Mouse (Mus musculus): Measurements from ENCODE around the gene Adam17. TPM values are rescaled to one million over a fixed set of nuclear protein-coding genes. Genes with fewer than 3 reads are reported as not detected.
"Not testable (repeated sequence)": the region's sequence is repeated elsewhere in the genome, so short reads cannot be mapped to it uniquely, and the experiment has no call there.

The Adam17 gene
- polyA plus RNA-seq, 1 experiment from 2014 or later, result 22.4 TPM

GRCm38 (mm10) chr12:21402771-21403170 lies 29.3 kb upstream of the Adam17 start:
- ATAC-seq (ENCODE audit: low FRiP score, low TSS enrichment) (no peak), DNase-seq (no peak)
- Histone ChIP-seq H3K9ac (replicated peaks; ENCODE audit: low read length) (no peak overlapping the region), H3K4me1 (ENCODE audit: control insufficient read depth, insufficient read depth, low read length) (no peaks in the 10 kb centered on the region), H3K4me2 (ENCODE audit: low read length) (no peak overlapping the region), H3K27me3 (ENCODE audit: control insufficient read depth, insufficient read depth, low read length) (no peaks in the 10 kb centered on the region), H3K36me3 (ENCODE audit: control insufficient read depth, insufficient read depth, low read length) (peaks cover 36% of the 10 kb centered on the region), H3K27ac (replicated peaks; ENCODE audit: low read depth, low read length) (no peak overlapping the region), H3K9me3 (ENCODE audit: control insufficient read depth, low read length) (no peaks in the 10 kb centered on the region; the same call in 1 of the 2 replicates), H3K4me3 (replicated peaks; ENCODE audit: low read depth, low read length) (no peak overlapping the region)
- 98% methylated on average over 5 of the region's 5 CpGs for WGBS

GRCm38 (mm10) chr12:21386201-21386600 lies 12.8 kb upstream of the Adam17 start:
- no peak overlapping the region for H3K4me2 ChIP-seq (ENCODE audit: low read length)
- no peak for ATAC-seq (ENCODE audit: low FRiP score, low TSS enrichment)
- H3K27me3 ChIP-seq (ENCODE audit: control insufficient read depth, insufficient read depth, low read length), result no peaks in the 10 kb centered on the region
- H3K36me3 ChIP-seq (ENCODE audit: control insufficient read depth, insufficient read depth, low read length), result peaks cover 42% of the 10 kb centered on the region
- no peak overlapping the region for H3K9ac ChIP-seq (replicated peaks; ENCODE audit: low read length)
- no peak overlapping the region for H3K4me3 ChIP-seq (replicated peaks; ENCODE audit: low read depth, low read length)
- no peaks in the 10 kb centered on the region for H3K9me3 ChIP-seq (ENCODE audit: control insufficient read depth, low read length)
- no peaks in the 10 kb centered on the region for H3K4me1 ChIP-seq (ENCODE audit: control insufficient read depth, insufficient read depth, low read length)
- no peak for DNase-seq
- 94% methylated on average over 2 of the region's 2 CpGs for WGBS
- no peak overlapping the region for H3K27ac ChIP-seq (replicated peaks; ENCODE audit: low read depth, low read length)

- H3K4me2 ChIP-seq (ENCODE audit: low read length); DNase-seq; H3K36me3 ChIP-seq (ENCODE audit: control insufficient read depth, insufficient read depth, low read length); H3K27me3 ChIP-seq (ENCODE audit: control insufficient read depth, insufficient read depth, low read length); H3K4me3 ChIP-seq (replicated peaks; ENCODE audit: low read depth, low read length); H3K9me3 ChIP-seq (ENCODE audit: control insufficient read depth, low read length); H3K4me1 ChIP-seq (ENCODE audit: control insufficient read depth, insufficient read depth, low read length); ATAC-seq (ENCODE audit: low FRiP score, low TSS enrichment); H3K27ac ChIP-seq (replicated peaks; ENCODE audit: low read depth, low read length); H3K9ac ChIP-seq (replicated peaks; ENCODE audit: low read length): not testable (repeated sequence)
- 86% methylated on average over 6 of the region's 6 CpGs for WGBS
Measured at GRCm38 (mm10) chr12:21378765-21379346, 5.4 kb upstream of the Adam17 start.

GRCm38 (mm10) chr12:21375376-21376157 lies 2.1 kb upstream of the Adam17 start:
- no peaks in the 10 kb centered on the region for H3K9me3 ChIP-seq (ENCODE audit: control insufficient read depth, low read length)
- no peaks in the 10 kb centered on the region for H3K27me3 ChIP-seq (ENCODE audit: control insufficient read depth, insufficient read depth, low read length)
- H3K4me1 ChIP-seq (ENCODE audit: control insufficient read depth, insufficient read depth, low read length), result peaks cover 7% of the 10 kb centered on the region; the same call in 1 of the 2 replicates
- H3K27ac ChIP-seq (replicated peaks; ENCODE audit: low read depth, low read length), result no peak overlapping the region
- no peak overlapping the region for H3K9ac ChIP-seq (replicated peaks; ENCODE audit: low read length)
- DNase-seq (no peak), ATAC-seq (ENCODE audit: low FRiP score, low TSS enrichment) (no peak)
- WGBS, result 67% methylated on average over 3 of the region's 3 CpGs
- no peaks in the 10 kb centered on the region for H3K36me3 ChIP-seq (ENCODE audit: control insufficient read depth, insufficient read depth, low read length)
- no peak overlapping the region for H3K4me3 ChIP-seq (replicated peaks; ENCODE audit: low read depth, low read length)
- H3K4me2 ChIP-seq (ENCODE audit: low read length), result no peak overlapping the region

GRCm38 (mm10) chr12:21373820-21374475 lies 516 bp upstream of the Adam17 start:
- WGBS, result 5% methylated on average over 24 of the region's 24 CpGs
- Histone ChIP-seq H3K27ac (replicated peaks; ENCODE audit: low read depth, low read length) (peak overlapping the region; percentile 87), H3K4me1 (ENCODE audit: control insufficient read depth, insufficient read depth, low read length) (peaks cover 7% of the 10 kb centered on the region; the same call in 1 of the 2 replicates), H3K4me2 (ENCODE audit: low read length) (peak overlapping the region; percentile 81), H3K9ac (replicated peaks; ENCODE audit: low read length) (peak overlapping the region; percentile 72), H3K36me3 (ENCODE audit: control insufficient read depth, insufficient read depth, low read length) (no peaks in the 10 kb centered on the region), H3K27me3 (ENCODE audit: control insufficient read depth, insufficient read depth, low read length) (no peaks in the 10 kb centered on the region), H3K9me3 (ENCODE audit: control insufficient read depth, low read length) (no peaks in the 10 kb centered on the region), H3K4me3 (replicated peaks; ENCODE audit: low read depth, low read length) (peak overlapping the region; percentile 56)
- ATAC-seq (ENCODE audit: low FRiP score, low TSS enrichment), result no peak; the same call in 1 of the 2 replicates
- no peak for DNase-seq

- WGBS, result 98% methylated on average over 1 of the region's 1 CpGs
- no peak overlapping the region for H3K4me2 ChIP-seq (ENCODE audit: low read length)
- ATAC-seq (ENCODE audit: low FRiP score, low TSS enrichment) (no peak), DNase-seq (no peak)
- H3K27me3 ChIP-seq (ENCODE audit: control insufficient read depth, insufficient read depth, low read length), result no peaks in the 10 kb centered on the region
- H3K9me3 ChIP-seq (ENCODE audit: control insufficient read depth, low read length), result no peaks in the 10 kb centered on the region
- H3K9ac ChIP-seq (replicated peaks; ENCODE audit: low read length), result no peak overlapping the region
- no peak overlapping the region for H3K27ac ChIP-seq (replicated peaks; ENCODE audit: low read depth, low read length)
- no peaks in the 10 kb centered on the region for H3K36me3 ChIP-seq (ENCODE audit: control insufficient read depth, insufficient read depth, low read length)
- no peak overlapping the region for H3K4me3 ChIP-seq (replicated peaks; ENCODE audit: low read depth, low read length)
- H3K4me1 ChIP-seq (ENCODE audit: control insufficient read depth, insufficient read depth, low read length), result peaks cover 7% of the 10 kb centered on the region; the same call in 1 of the 2 replicates
Measured at GRCm38 (mm10) chr12:21370035-21370611, 3.3 kb downstream of the Adam17 start.

- DNase-seq, result no peak
- Histone ChIP-seq H3K27ac (replicated peaks; ENCODE audit: low read depth, low read length) (no peak overlapping the region), H3K9ac (replicated peaks; ENCODE audit: low read length) (no peak overlapping the region), H3K9me3 (ENCODE audit: control insufficient read depth, low read length) (no peaks in the 10 kb centered on the region), H3K36me3 (ENCODE audit: control insufficient read depth, insufficient read depth, low read length) (no peaks in the 10 kb centered on the region), H3K4me1 (ENCODE audit: control insufficient read depth, insufficient read depth, low read length) (peaks cover 7% of the 10 kb centered on the region; the same call in 1 of the 2 replicates), H3K4me2 (ENCODE audit: low read length) (no peak overlapping the region), H3K27me3 (ENCODE audit: control insufficient read depth, insufficient read depth, low read length) (no peaks in the 10 kb centered on the region), H3K4me3 (replicated peaks; ENCODE audit: low read depth, low read length) (no peak overlapping the region)
- ATAC-seq (ENCODE audit: low FRiP score, low TSS enrichment), result no peak
- WGBS, result 96% methylated on average over 5 of the region's 5 CpGs
Measured at GRCm38 (mm10) chr12:21369087-21369410, 4.4 kb downstream of the Adam17 start.

GRCm38 (mm10) chr12:21368376-21369086 lies 4.9 kb downstream of the Adam17 start:
- 97% methylated on average over 9 of the region's 9 CpGs for WGBS
- no peaks in the 10 kb centered on the region for H3K27me3 ChIP-seq (ENCODE audit: control insufficient read depth, insufficient read depth, low read length)
- no peak overlapping the region for H3K4me2 ChIP-seq (ENCODE audit: low read length)
- no peak for ATAC-seq (ENCODE audit: low FRiP score, low TSS enrichment)
- H3K27ac ChIP-seq (replicated peaks; ENCODE audit: low read depth, low read length), result no peak overlapping the region
- peaks cover 7% of the 10 kb centered on the region; the same call in 1 of the 2 replicates for H3K4me1 ChIP-seq (ENCODE audit: control insufficient read depth, insufficient read depth, low read length)
- no peak for DNase-seq
- no peaks in the 10 kb centered on the region for H3K36me3 ChIP-seq (ENCODE audit: control insufficient read depth, insufficient read depth, low read length)
- no peaks in the 10 kb centered on the region for H3K9me3 ChIP-seq (ENCODE audit: control insufficient read depth, low read length)
- no peak overlapping the region for H3K9ac ChIP-seq (replicated peaks; ENCODE audit: low read length)
- no peak overlapping the region for H3K4me3 ChIP-seq (replicated peaks; ENCODE audit: low read depth, low read length)

Measured in midbrain, embryonic 14.5 days (tissue).